Mouse (Mus musculus) embryonic stem cell, embryonic (primary cell): Measurements from ENCODE around the gene Dot1l.

Experiments
- CTCF ChIA-PET, 4 experiments: fragments of 300-600 bp in 2 of 4; fragments of 350-600 bp in 2 of 4; sonication (Branson Sonifier 250); formaldehyde crosslinking; loops; one replicate each; lab custom pipeline; 2022; ENCODE audit warnings: inconsistent platforms in 2 of 4; lab: Charles Lee
- POLR2A ChIA-PET, 4 experiments: fragments of 300-600 bp in 2 of 4; fragments of 350-600 bp in 2 of 4; sonication (Branson Sonifier 250); formaldehyde crosslinking; loops; one replicate each; lab custom pipeline; 2022; ENCODE audit warnings: antibody characterized with exemption in 4 of 4, inconsistent platforms in 1 of 4; lab: Charles Lee

Gene Dot1l

GRCm38 (mm10) chr10:80754594-80755290 is at the start of gene Dot1l:
Dot1l (plus strand) TSS chr10:80755206.
- POLR2A ChIA-PET: interaction anchor here (0.5 to 5.1 kb wide), 35 partner anchors 10 to 871 kb away, joined by 3 to 66 read pairs (median 4); partner anchors contain the start of genes Ap3d1 (in 3 of the 4), Gadd45b (in 2 of the 4), Lmnb2 (in 1 of the 4) and Mknk2 (in 1 of the 4)

GRCm38 (mm10) chr10:80705479-80705878 is 49.5 kb upstream of the Dot1l start:
- POLR2A ChIA-PET: interaction anchor here in 3 of 4 experiments (0.5 to 9.4 kb wide), 19 partner anchors 9 to 1239 kb away, joined by 3 to 124 read pairs (median 3); partner anchors contain the start of genes Mknk2 (in 2 of the 3), Ap3d1 (in 1 of the 3) and Rexo1 (in 1 of the 3)
- CTCF ChIA-PET: interaction anchor here in 1 of 4 experiments (0.6 kb wide), 1 partner anchor 167 kb away, joined by 3 read pairs; no protein-coding TSS in a partner anchor

More at GRCm38 (mm10) chr10:80754594-80755290, at the start of gene Dot1l:
- CTCF ChIA-PET: interaction anchor here (0.6 to 1.7 kb wide), 11 partner anchors 36 to 287 kb away, joined by 3 to 5 read pairs (median 4); partner anchors contain the start of gene Timm13 (in 1 of the 4)

DNA sequence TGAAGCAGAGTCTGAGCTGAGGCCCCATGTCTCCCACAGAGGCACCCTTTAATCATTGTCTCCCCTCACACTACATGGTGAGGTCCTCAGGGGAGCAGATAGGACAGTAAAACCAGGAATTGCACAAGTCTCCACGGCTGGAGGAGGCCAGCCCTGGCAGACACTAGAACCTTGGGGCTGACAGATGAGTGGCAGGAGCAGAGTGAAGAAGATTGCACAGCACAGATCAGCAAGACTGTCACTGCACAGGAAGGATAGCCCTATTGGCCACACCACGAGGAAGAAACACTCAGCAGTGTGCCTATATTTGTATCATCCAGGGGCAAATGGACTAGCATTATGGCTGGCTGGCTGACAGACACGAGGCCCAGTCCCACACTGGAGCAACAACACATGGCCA is 44.2 kb upstream of the Dot1l start:
- CTCF ChIA-PET: interaction anchor here in 2 of 4 experiments (0.8 to 1.2 kb wide), 3 partner anchors 23 to 94 kb away, joined by 3 read pairs; no protein-coding TSS in a partner anchor
- POLR2A ChIA-PET: interaction anchor here (0.6 to 9.4 kb wide), 11 partner anchors 8 to 36 kb away, joined by 3 to 124 read pairs (median 4); partner anchors contain the start of genes Ap3d1 (in 1 of the 4) and Mknk2 (in 1 of the 4)

- POLR2A ChIA-PET: interaction anchor here in 2 of 4 experiments (0.7 to 3.8 kb wide), 18 partner anchors 7 to 55 kb away, joined by 3 to 19 read pairs (median 5); partner anchors contain the start of gene Izumo4 (in 1 of the 2)
- CTCF ChIA-PET: interaction anchor here in 3 of 4 experiments (0.5 to 1.4 kb wide), 6 partner anchors 12 to 562 kb away, joined by 3 to 4 read pairs (median 3); no protein-coding TSS in a partner anchor
These were observed 37.7 kb upstream of the Dot1l start for GRCm38 (mm10) chr10:80717281-80717680.

- CTCF ChIA-PET: interaction anchor here in 3 of 4 experiments (0.7 to 2.1 kb wide), 5 partner anchors 11 to 325 kb away, joined by 3 to 6 read pairs (median 3); no protein-coding TSS in a partner anchor
These were observed 27.5 kb upstream of the Dot1l start for GRCm38 (mm10) chr10:80727369-80728127.

DNA sequence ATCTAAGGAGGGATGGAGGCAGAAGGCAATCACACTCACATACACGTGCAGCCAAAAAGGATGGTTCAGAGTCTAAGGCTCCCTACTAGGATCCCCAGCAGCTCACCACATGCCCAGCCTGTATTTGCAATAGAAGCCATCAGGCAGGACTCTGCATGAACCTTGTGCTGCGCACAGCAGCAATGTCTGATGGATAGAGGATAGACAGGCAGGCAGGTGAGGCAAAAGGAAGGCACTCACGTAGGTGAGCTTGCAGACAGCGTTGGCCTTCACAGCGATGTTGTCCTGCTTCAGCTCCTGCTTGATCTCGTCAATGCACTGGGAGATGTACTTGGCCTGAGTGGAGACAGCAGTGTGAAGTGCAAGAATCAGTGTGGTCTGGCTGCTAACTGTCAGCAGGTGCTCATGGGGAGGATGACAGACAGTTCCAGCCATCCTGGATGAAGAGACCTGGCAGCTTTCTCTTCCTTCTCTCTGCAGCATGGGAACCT is 22.4 kb upstream of the Dot1l start:
- ChIA-PET POLR2A (interaction anchor here (0.6 to 4.3 kb wide), 10 partner anchors 9 to 198 kb away, joined by 3 to 24 read pairs (median 7); partner anchors contain the start of genes Ap3d1 (in 2 of the 4) and Klf16 (in 1 of the 4)), CTCF (interaction anchor here in 3 of 4 experiments (0.9 to 2.4 kb wide), 5 partner anchors 15 to 347 kb away, joined by 3 to 8 read pairs (median 4); no protein-coding TSS in a partner anchor)

More at GRCm38 (mm10) chr10:80727369-80728127, 27.5 kb upstream of the Dot1l start:
- POLR2A ChIA-PET: interaction anchor here in 3 of 4 experiments (0.6 to 4.9 kb wide), 26 partner anchors 8 to 202 kb away, joined by 3 to 30 read pairs (median 4); partner anchors contain the start of genes Ap3d1 (in 2 of the 3), Gadd45b (in 2 of the 3), Izumo4 (in 2 of the 3) and Mknk2 (in 1 of the 3)

DNA sequence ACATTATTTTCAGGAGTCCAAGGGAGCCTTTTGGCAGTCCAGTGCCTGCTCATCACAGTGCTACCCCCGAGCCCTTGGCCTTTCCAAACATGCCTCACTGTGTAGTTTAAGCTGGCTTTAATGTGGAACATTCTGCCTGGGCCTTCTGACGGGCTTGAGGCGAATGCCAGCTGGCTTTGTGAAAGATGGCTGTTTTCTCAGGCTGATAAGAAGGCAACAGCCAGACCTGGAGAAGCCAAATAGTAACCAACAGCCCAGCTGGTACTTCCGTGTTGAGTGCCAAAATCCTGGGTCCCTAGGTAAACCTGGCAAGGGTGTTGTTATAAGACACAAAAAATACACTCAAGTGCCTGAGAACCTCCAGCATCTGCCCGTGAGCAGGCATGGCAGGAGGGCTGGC is 18.3 kb upstream of the Dot1l start:
- POLR2A ChIA-PET: interaction anchor here in 3 of 4 experiments (0.5 to 3.3 kb wide), 28 partner anchors 10 to 385 kb away, joined by 3 to 13 read pairs (median 3); partner anchors contain the start of gene Lmnb2 (in 1 of the 3)
- CTCF ChIA-PET: interaction anchor here in 3 of 4 experiments (0.5 to 1.7 kb wide), 7 partner anchors 11 to 272 kb away, joined by 3 to 6 read pairs (median 4); no protein-coding TSS in a partner anchor

GRCm38 (mm10) chr10:80738657-80739056 is 16.3 kb upstream of the Dot1l start:
- CTCF ChIA-PET: interaction anchor here (0.6 to 1.9 kb wide), 14 partner anchors 9 to 199 kb away, joined by 3 to 15 read pairs (median 4); partner anchors contain the start of genes Atp8b3 (in 1 of the 4) and Izumo4 (in 1 of the 4)
- POLR2A ChIA-PET: interaction anchor here in 3 of 4 experiments (0.7 to 6.7 kb wide), 26 partner anchors 8 to 431 kb away, joined by 3 to 82 read pairs (median 4); partner anchors contain the start of genes Dot1l (in 1 of the 3), Gadd45b (in 1 of the 3), Izumo4 (in 1 of the 3) and Lsm7 (in 1 of the 3)

DNA sequence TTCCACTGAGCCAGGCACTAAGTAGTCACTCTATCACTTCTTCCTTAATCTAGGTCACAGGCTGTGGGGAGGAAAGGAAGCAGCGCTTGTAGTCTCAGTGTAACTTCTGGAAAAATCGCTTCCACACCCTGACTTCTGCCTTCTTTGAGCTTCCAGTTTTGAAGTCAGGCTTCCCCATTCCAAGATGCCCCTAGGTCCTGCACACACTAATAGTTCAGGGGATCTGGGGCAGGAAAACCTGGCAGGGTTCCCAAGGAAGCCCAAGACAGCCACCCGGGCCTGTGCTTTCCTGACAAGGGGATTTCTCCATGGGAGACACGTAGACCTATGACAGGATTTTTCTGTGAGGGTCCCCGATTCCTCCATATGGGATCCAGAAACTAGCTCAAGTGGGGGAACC is 13.9 kb upstream of the Dot1l start:
- ChIA-PET POLR2A (interaction anchor here in 3 of 4 experiments (0.7 to 6.7 kb wide), 40 partner anchors 7 to 428 kb away, joined by 3 to 82 read pairs (median 6); partner anchors contain the start of genes Gadd45b (in 3 of the 3), Dot1l (in 2 of the 3), Izumo4 (in 2 of the 3) and Mknk2 (in 2 of the 3)), CTCF (interaction anchor here in 1 of 4 experiments (1.8 to 2.6 kb wide), 3 partner anchors 140 to 179 kb away, joined by 6 to 17 read pairs (median 7); partner anchors contain the start of gene Rexo1)

DNA sequence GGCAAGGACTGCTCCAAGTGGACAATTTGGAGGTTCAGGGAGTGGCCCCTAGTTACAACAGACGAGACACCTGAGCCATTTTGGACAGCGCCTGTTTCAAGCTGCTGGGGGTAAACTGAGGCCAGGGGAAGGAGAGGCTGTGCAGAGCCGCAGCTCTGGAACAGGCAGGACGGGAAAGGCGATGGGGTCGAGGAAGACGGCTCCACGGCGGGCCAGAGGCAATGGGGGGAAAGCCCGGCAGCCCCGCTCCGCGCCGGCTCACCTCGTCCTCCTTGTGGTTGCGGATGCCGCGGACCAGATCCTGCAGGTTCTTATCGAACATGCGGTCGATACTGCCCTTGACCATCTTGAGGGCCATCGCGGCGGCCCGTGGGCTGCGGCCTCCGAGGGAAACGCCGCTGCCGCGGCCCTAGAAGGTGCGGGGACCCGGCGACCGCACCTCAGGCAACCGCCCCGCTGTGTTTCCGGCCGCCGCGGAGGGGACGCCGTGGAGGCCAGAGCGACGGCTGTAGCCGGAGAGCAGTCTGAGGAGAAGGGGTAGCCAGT is 13.3 kb upstream of the Dot1l start:
- POLR2A ChIA-PET: interaction anchor here in 3 of 4 experiments (0.6 to 6.7 kb wide), 104 partner anchors 8 to 577 kb away, joined by 3 to 82 read pairs (median 4); partner anchors contain the start of genes Gadd45b (in 3 of the 3), Izumo4 (in 3 of the 3), Amh (in 2 of the 3) and Dot1l (in 2 of the 3)
- CTCF ChIA-PET: interaction anchor here (0.5 to 2.6 kb wide), 25 partner anchors 10 to 648 kb away, joined by 3 to 20 read pairs (median 4); partner anchors contain the start of genes Atp8b3 (in 1 of the 4), Gadd45b (in 1 of the 4), Rexo1 (in 1 of the 4) and Slc39a3 (in 1 of the 4)

DNA sequence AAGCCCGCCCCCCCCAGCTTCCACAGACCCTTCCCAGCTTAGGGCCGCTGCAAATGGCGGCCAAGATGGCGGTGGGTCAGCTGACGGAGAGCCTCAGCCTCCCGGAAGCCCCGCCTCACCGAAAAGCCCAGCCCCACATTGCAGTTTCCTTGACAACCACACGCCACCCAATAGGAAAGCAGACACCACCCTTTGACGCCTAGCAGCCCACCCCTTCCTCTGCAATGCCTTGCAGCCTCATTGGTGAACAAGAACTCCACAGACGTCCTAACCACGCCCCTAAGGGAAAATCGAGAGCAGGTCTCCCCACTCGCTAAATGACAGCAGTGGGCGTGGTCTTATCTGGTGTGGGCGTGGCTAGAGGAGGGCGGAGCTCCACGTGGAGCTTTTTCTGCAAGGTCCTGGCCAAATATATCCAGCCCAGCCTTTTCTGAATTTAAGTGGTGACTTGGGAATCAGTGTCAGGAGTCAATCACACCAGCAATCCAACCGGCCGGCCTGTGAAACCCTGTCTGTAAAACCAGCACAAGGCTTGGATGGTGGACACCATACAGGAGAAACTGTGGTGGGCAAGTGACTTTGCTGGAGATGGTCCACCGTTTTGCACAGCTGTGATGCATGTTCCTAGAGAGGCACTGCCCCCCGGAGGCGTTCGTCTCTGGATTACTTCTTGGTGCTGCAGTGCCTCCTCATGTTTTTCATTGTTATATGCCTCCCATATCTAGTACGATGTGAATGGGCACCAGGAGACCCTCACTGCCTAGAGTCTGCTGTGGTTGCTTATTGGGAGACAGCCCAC is 12.6 kb upstream of the Dot1l start, which contains the start of gene Ap3d1:
TSS of gene Ap3d1 (minus strand) at position 85 of the 799 bp plus-strand sequence.
- CTCF ChIA-PET: interaction anchor here (0.5 to 2.6 kb wide), 28 partner anchors 9 to 649 kb away, joined by 3 to 20 read pairs (median 4); partner anchors contain the start of genes Atp8b3 (in 1 of the 4), Diras1 (in 1 of the 4), Gadd45b (in 1 of the 4) and Rexo1 (in 1 of the 4)
- POLR2A ChIA-PET: interaction anchor here in 3 of 4 experiments (0.6 to 6.7 kb wide), 107 partner anchors 8 to 577 kb away, joined by 3 to 82 read pairs (median 4); partner anchors contain the start of genes Gadd45b (in 3 of the 3), Izumo4 (in 3 of the 3), Amh (in 2 of the 3) and Dot1l (in 2 of the 3)

- CTCF ChIA-PET: interaction anchor here (0.5 to 1.5 kb wide), 13 partner anchors 9 to 577 kb away, joined by 3 to 12 read pairs (median 5); partner anchors contain the start of gene Cactin (in 1 of the 4)
These were observed 10.7 kb upstream of the Dot1l start for GRCm38 (mm10) chr10:80744262-80744661.

DNA sequence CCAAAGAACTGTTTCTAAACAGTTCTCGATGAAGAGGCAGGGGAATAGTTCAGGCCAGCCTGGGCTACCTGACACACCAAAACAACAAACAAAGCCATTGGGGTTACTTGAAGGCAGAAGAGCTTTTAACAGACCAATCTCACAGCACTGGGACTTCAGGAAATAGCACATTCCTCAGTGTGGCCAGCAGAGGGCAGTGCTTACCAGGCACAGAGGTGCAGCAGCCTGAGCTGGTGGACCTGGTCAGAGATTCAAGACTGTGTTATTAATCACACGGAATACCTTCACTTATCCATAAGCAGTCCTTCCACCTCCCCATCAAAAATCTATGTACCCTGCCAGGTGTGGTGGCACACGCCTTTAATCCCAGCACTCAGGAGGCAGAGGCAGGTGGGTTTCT is 7.6 kb upstream of the Dot1l start:
- ChIA-PET CTCF (interaction anchor here (0.5 to 4.3 kb wide), 143 partner anchors 9 to 554 kb away, joined by 3 to 132 read pairs (median 4); partner anchors contain the start of genes Timm13 (in 3 of the 4), Tmprss9 (in 3 of the 4), Amh (in 2 of the 4) and Izumo4 (in 2 of the 4)), POLR2A (interaction anchor here in 3 of 4 experiments (0.5 to 2.7 kb wide), 44 partner anchors 10 to 429 kb away, joined by 3 to 25 read pairs (median 3); partner anchors contain the start of genes Gadd45b (in 2 of the 3), Abhd17a (in 1 of the 3), Eef2 (in 1 of the 3) and Izumo4 (in 1 of the 3))

More at GRCm38 (mm10) chr10:80744262-80744661, 10.7 kb upstream of the Dot1l start:
- POLR2A ChIA-PET: interaction anchor here in 3 of 4 experiments (0.5 to 6.7 kb wide), 47 partner anchors 8 to 691 kb away, joined by 3 to 66 read pairs (median 4); partner anchors contain the start of genes Dot1l (in 2 of the 3), Gadd45b (in 2 of the 3), Mknk2 (in 2 of the 3) and Csnk1g2 (in 1 of the 3)

GRCm38 (mm10) chr10:80748609-80749008 is 6.4 kb upstream of the Dot1l start:
- CTCF ChIA-PET: interaction anchor here (0.5 to 4.3 kb wide), 31 partner anchors 9 to 312 kb away, joined by 3 to 132 read pairs (median 3); partner anchors contain the start of genes Amh (in 1 of the 4), Lmnb2 (in 1 of the 4), Lsm7 (in 1 of the 4) and Sgta (in 1 of the 4)
- POLR2A ChIA-PET: interaction anchor here in 3 of 4 experiments (0.6 to 2.7 kb wide), 34 partner anchors 10 to 242 kb away, joined by 3 to 25 read pairs (median 4); partner anchors contain the start of genes Gadd45b (in 3 of the 3), Abhd17a (in 1 of the 3), Amh (in 1 of the 3) and Csnk1g2 (in 1 of the 3)
